Mouse (Mus musculus) kidney, postnatal 0 days (tissue): ENCODE data around the gene Prickle1. TPM values are rescaled to one million over a fixed set of nuclear protein-coding genes. Genes with fewer than 3 reads are reported as not detected.

Experiments used
- ATAC-seq: fragments of 200-750 bp; cut with Nextera tagmentation; replicated peaks from 2 replicates; pipeline ENCODE4 v1.8.0; 2017; ENCODE audit warnings: low read depth, moderate number of reproducible peaks, moderate TSS enrichment, moderate library complexity; ENCODE audit not compliant: low FRiP score
- DNase-seq: peaks from one replicate; pipeline ENCODE4 v3.0.0-alpha.2; 2016; ENCODE audit warnings: low spot score
- H3K27ac ChIP-seq: fragments of 300-500 bp; sonication (generic); 2 replicates; pipeline ENCODE4 v1.5.1; 2014; ENCODE audit warnings: mild to moderate bottlenecking
- H3K27me3 ChIP-seq: fragments of 300-500 bp; sonication (generic); 2 replicates; pipeline ENCODE4 v1.6.1; 2014; ENCODE audit warnings: low read length, mixed read lengths; ENCODE audit not compliant: insufficient read depth
- H3K36me3 ChIP-seq: fragments of 300-500 bp; sonication (generic); 2 replicates; pipeline ENCODE4 v1.6.1; 2014; ENCODE audit warnings: low read length, mixed read lengths; ENCODE audit not compliant: insufficient read depth
- H3K4me1 ChIP-seq: fragments of 300-500 bp; sonication (generic); replicated peaks from 2 replicates; pipeline ENCODE4 v1.6.1; 2014; ENCODE audit warnings: antibody characterized with exemption, low read length, mixed read lengths; ENCODE audit not compliant: insufficient read depth
- H3K4me2 ChIP-seq: fragments of 300-500 bp; sonication (generic); 2 replicates; pipeline ENCODE4 v1.6.1; 2014; ENCODE audit warnings: mild to moderate bottlenecking, low read length, moderate library complexity, mixed read lengths
- H3K4me3 ChIP-seq: fragments of 300-500 bp; sonication (generic); replicated peaks from 2 replicates; pipeline ENCODE4 v1.5.1; 2014; ENCODE audit warnings: low read depth, low read length
- H3K9ac ChIP-seq: fragments of 300-500 bp; sonication (generic); 2 replicates; pipeline ENCODE4 v1.6.1; 2014; ENCODE audit warnings: low read depth, low read length
- H3K9me3 ChIP-seq: fragments of 300-500 bp; sonication (generic); replicated peaks from 2 replicates; pipeline ENCODE4 v1.6.1; 2016; ENCODE audit warnings: low read length, inconsistent platforms, mixed read lengths
- CTCF ChIP-seq: IDR thresholded peaks from 2 replicates; pipeline ENCODE4 v1.5.1; 2016; ENCODE audit warnings: antibody characterized with exemption, low read depth, mild to moderate bottlenecking, moderate library complexity
- whole genome bisulfite sequencing: fragments of 180-500 bp; shearing (Covaris S2); extraction: QIAGEN DNeasy Blood & Tissue Kit; methylation state at CpG from one replicate; pipeline ENCODE4 v1.1.7; 2014; 5-methylcytosine and 5-hydroxymethylcytosine counted together
- polyA plus RNA-seq: library from polyadenylated mRNA; unstranded; fragments of >200 nt; fragmentation: Nextera tagmentation; extraction: Ambion mirVana; gene quantifications from 2 replicates; pipeline ENCODE4 v1.2.1, GENCODE M21; 2015

Gene Prickle1
- polyA plus RNA-seq, 1 experiment from 2014 or later, result 20.7 TPM

DNA sequence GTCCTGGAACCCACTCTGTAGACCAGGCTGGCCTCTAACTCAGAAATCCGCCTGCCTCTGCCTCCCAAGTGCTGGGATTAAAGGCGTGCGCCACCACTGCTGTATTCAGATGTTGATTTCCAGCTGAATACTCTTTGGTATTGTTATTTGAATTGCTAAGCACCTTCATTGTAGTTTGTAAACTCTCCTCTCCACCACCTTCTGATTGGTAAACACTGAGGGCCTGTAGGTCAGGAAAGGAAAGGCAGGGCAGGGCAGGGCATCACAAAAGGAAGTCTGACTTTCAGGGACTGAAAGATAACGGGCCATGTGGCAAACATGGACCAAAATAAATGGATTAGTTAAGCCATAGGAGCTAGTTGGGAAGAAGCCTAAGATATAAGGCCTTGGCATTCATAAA lies 106.1 kb downstream of the Prickle1 start:
- no peak overlapping the region for H3K9ac ChIP-seq
- no peak overlapping the region for H3K4me3 ChIP-seq
- TF ChIP-seq CTCF, result no peak
- H3K27me3 ChIP-seq, result no peaks in the 10 kb centered on the region
- DNase-seq (no peak), ATAC-seq (no peak)
- no peak overlapping the region for H3K27ac ChIP-seq
- H3K36me3 ChIP-seq, result 0 out of 2 replicates have a peak, but pooled peaks cover 4% of the 10 kb centered on the region
- H3K4me1 ChIP-seq, result no peaks in the 10 kb centered on the region
- H3K9me3 ChIP-seq, result no peaks in the 10 kb centered on the region
- H3K4me2 ChIP-seq, result no peak overlapping the region
- 85% methylated on average over 4 of the region's 4 CpGs for WGBS

DNA sequence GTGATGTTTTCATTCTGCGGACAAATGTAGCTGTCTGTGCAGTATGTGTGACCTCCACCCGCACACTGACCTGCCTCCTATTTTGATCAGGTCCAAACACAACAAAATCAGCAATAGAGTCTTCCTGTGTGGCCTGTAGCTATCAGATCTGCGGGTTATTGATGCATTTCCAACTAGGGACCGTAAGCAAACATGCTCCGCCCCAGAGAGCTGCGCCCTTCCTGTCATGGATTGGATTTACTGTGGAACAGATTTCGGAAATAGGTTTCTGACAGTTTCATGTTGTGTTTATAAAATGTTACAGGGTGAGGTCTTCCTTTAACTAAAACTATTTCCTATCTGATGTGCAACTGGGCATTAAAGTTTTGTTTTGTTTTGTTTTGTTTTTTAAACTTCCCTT lies 109.6 kb downstream of the Prickle1 start:
- no peak for TF ChIP-seq CTCF
- Histone ChIP-seq H3K4me3 (no peak overlapping the region), H3K9me3 (no peaks in the 10 kb centered on the region), H3K4me2 (peak overlapping the region; percentile 23; the same call in 1 of the 2 replicates), H3K4me1 (no peaks in the 10 kb centered on the region), H3K36me3 (no peaks in the 10 kb centered on the region), H3K27me3 (no peaks in the 10 kb centered on the region), H3K9ac (no peak overlapping the region), H3K27ac (no peak overlapping the region)
- ATAC-seq (no peak), DNase-seq (peak; percentile 78)
- WGBS, result 32% methylated on average over 7 of the region's 7 CpGs

GRCm38 (mm10) chr15:93485252-93485651 lies 110.4 kb downstream of the Prickle1 start:
- TF ChIP-seq CTCF, result no peak
- Histone ChIP-seq H3K4me3 (no peak overlapping the region), H3K27me3 (no peaks in the 10 kb centered on the region), H3K9me3 (no peaks in the 10 kb centered on the region), H3K36me3 (no peaks in the 10 kb centered on the region), H3K9ac (no peak overlapping the region), H3K27ac (no peak overlapping the region), H3K4me2 (no peak overlapping the region), H3K4me1 (no peaks in the 10 kb centered on the region)
- ATAC-seq (no peak), DNase-seq (no peak)
- WGBS, result 61% methylated on average over 3 of the region's 3 CpGs

DNA sequence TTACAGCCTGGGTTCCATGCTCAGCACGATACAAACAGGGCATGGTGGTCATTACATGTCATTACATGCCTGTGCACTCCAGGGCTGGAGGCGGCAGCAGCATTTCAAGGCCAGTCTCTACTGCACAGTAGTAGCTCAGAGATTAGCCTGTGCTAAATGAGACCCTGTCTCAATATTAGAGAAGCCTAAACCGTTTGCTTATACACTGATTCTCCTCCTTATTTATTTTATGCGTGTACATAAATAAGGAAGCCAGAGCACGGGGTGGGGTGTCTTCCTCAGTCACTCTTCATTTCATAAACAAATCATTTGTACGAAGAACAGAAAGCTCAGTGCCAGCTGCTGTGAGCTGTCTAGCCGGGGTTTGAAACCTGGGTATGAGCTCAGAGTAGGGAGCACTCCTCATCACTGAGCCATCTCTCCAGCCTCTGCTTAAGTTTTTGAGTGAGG lies 111.4 kb downstream of the Prickle1 start:
- DNase-seq (no peak), ATAC-seq (no peak)
- H3K27me3 ChIP-seq, result no peaks in the 10 kb centered on the region
- 77% methylated on average over 7 of the region's 7 CpGs for WGBS
- no peak overlapping the region for H3K27ac ChIP-seq
- H3K9me3 ChIP-seq, result no peaks in the 10 kb centered on the region
- no peak overlapping the region for H3K4me3 ChIP-seq
- peak; percentile 42; the same call in 1 of the 2 replicates for TF ChIP-seq CTCF
- no peaks in the 10 kb centered on the region for H3K36me3 ChIP-seq
- H3K9ac ChIP-seq, result no peak overlapping the region
- no peaks in the 10 kb centered on the region for H3K4me1 ChIP-seq
- H3K4me2 ChIP-seq, result no peak overlapping the region

GRCm38 (mm10) chr15:93481112-93481511 lies 114.6 kb downstream of the Prickle1 start:
- no peaks in the 10 kb centered on the region for H3K9me3 ChIP-seq
- no peak overlapping the region for H3K9ac ChIP-seq
- TF ChIP-seq CTCF, result no peak
- H3K4me2 ChIP-seq, result no peak overlapping the region
- 88% methylated on average over 10 of the region's 10 CpGs for WGBS
- no peak for DNase-seq
- H3K27me3 ChIP-seq, result no peaks in the 10 kb centered on the region
- H3K36me3 ChIP-seq, result no peaks in the 10 kb centered on the region
- no peak overlapping the region for H3K27ac ChIP-seq
- no peaks in the 10 kb centered on the region for H3K4me1 ChIP-seq
- no peak overlapping the region for H3K4me3 ChIP-seq
- no peak for ATAC-seq

DNA sequence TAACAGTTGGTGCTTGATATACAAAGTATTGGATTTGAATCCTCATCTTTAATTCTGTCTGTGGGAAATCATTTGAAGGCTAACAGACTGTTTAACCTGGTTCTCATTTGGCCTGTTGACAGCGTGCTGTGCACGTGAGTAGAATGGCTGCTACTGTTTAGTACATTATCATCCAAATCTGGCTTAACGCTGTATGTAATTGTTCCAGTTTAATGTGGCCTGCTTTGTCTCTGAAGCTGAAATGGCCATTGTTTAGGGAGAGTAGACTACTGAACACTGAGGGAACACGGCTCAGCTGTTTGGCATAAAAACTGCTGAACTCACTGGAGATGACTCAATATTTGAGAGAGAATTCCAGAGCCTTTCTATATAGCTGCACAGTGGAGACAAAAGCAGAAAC lies 116.2 kb downstream of the Prickle1 start:
- no peaks in the 10 kb centered on the region for H3K9me3 ChIP-seq
- H3K27ac ChIP-seq, result no peak overlapping the region
- H3K4me2 ChIP-seq, result no peak overlapping the region
- no peak overlapping the region for H3K4me3 ChIP-seq
- H3K9ac ChIP-seq, result no peak overlapping the region
- DNase-seq (no peak), ATAC-seq (no peak)
- WGBS, result 72% methylated on average over 4 of the region's 4 CpGs
- no peak for TF ChIP-seq CTCF
- no peaks in the 10 kb centered on the region for H3K36me3 ChIP-seq
- H3K27me3 ChIP-seq, result no peaks in the 10 kb centered on the region
- H3K4me1 ChIP-seq, result no peaks in the 10 kb centered on the region

GRCm38 (mm10) chr15:93478676-93479075 lies 117.0 kb downstream of the Prickle1 start:
- H3K9me3 ChIP-seq, result no peaks in the 10 kb centered on the region
- H3K36me3 ChIP-seq, result no peaks in the 10 kb centered on the region
- 88% methylated on average over 3 of the region's 3 CpGs for WGBS
- no peaks in the 10 kb centered on the region for H3K4me1 ChIP-seq
- no peak for ATAC-seq
- H3K4me3 ChIP-seq, result no peak overlapping the region
- TF ChIP-seq CTCF, result peak; percentile 40; the same call in 1 of the 2 replicates
- no peak overlapping the region for H3K4me2 ChIP-seq
- no peak overlapping the region for H3K27ac ChIP-seq
- no peak overlapping the region for H3K9ac ChIP-seq
- DNase-seq, result no peak
- no peaks in the 10 kb centered on the region for H3K27me3 ChIP-seq
